Mouse (Mus musculus) liver, adult (tissue): ENCODE measurements at regions not wholly inside any gene's neighbourhood (a gene's known extent, or its start where the extent isn't known, plus 50 kb on each side); places are given as distances from the start of the nearest gene placed in this dataset.
A peak's percentile ranks its signal among the peaks of the same experiment; 100 is the strongest.

ENCODE experiments used
- GATA4 ChIP-seq: IDR thresholded peaks from 2 replicates; pipeline ENCODE4 v1.6.1; 2014; ENCODE audit warnings: mild to moderate bottlenecking, low read length; ENCODE audit not compliant: insufficient replicate concordance

DNA sequence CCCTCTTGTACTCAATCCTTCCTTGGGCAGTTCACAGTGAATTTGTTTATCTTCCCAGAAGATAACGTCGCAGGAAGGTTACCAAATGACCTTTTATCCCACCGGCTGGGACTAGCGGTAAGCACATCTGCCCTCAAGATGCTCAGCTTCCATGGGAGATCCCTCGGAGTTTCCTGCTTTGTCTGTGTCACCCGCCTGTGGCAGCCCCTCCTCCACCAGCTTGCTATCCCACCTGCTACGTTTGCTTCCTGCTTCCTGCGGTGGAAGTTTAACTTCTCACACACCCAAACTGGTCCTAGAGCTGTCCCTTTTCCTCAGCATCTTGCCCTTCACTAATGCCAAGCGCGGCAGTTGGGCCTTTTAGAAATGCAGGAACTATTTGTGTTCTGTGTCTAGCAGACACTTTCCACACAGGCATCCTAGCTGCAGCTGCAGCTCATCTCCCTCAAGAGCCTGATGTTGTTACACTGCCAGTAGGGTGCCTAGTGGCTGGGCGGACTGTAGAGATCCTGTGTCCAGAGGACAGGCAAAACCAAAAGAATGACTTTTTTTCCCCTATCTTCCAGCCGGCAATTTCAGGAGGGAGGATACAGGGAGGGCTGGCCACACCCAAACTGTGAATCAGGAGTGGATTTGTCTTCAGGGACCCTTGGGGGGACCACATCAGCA lies 98.7 kb downstream of the Tmem17 start:
- no peak for TF ChIP-seq GATA4

- TF ChIP-seq GATA4: no peak
These were observed 99.4 kb downstream of the Tmem17 start for GRCm38 (mm10) chr11:22611102-22611869.

GRCm38 (mm10) chr11:22613500-22613899 lies 101.6 kb downstream of the Tmem17 start:
- TF ChIP-seq GATA4: no peak

- TF ChIP-seq GATA4: no peak
These were observed 105.5 kb downstream of the Tmem17 start for GRCm38 (mm10) chr11:22617204-22617874.

DNA sequence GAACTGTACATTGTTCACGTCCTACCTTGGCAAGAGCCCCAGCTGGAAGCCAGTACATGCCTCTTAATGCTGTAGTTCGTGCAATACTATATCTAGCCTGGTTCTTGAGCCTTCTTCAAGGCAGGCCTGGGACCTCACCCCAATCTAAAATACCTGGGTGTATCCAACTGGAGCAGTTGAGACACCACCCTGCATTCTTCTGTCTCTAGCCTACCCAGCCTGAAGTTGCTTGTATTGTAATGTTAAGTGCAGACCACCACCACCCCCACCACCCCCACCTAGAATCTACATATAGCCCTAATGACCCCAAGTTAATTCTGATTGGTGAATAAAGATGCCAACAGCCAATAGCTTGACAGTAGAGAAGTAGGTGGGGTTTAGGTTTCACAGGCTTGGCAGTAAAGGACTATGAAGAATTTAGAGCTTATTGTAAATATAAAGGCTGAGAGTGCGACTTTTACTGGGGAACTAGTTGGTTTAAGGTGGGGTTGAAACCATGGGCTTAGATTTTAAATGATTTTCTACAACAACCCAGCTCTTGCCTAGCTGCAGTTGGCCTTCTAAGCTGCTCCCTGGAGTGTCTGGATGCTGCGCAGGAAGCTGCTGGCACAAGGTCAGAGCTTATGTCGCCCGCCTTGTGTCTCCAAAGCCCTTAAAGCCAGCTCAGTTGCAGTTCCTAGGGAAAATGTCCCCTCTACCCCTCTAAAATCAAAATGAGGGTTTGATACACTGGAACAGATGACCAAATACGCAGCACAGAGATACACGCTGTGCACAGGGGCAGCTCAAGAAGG lies 109.2 kb downstream of the Tmem17 start:
- TF ChIP-seq GATA4: no peak

DNA sequence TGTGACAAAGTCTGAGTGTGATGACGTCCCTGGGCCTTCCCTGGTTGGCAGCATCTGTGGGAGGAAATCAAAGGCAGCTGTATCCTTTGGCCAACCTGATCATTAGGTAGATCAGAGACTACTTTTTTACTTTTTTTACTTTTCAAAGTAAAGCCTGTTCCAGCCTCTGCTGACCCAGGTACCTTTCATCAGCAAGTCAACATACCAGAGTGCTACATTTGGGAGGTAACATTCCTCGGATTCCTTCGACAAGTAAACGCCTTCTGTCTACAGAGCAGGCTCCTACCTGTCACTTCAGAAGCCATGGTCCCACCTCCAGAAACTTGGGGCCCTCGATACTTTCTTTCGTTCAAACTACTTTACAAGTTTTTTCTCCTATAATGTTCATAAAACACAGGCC lies 110.0 kb downstream of the Tmem17 start:
- TF ChIP-seq GATA4: no peak

DNA sequence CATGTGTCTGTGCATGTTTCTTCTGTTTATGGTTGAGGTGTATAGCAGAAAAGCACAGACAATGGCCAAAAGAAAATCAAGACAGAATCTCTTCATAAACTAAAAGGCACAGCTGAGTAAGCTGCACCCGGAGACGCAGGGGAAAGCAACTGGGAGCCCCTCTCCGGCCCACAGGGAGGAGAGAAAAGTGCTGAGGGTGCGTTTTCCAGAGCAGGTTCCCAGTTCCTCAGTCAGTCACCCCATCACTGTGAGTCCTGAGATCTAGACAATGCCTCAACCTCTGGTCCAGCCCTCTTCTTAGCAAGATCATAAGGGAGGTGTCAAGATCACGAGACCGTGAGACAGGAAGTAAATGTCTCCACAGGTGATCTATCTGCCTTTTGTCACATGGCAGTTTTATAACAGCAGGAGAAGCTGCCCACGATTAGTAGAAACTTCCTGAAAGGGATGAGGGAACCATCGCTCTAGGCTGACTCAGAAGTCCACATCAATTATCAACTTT lies 110.7 kb downstream of the Tmem17 start:
- no peak for TF ChIP-seq GATA4

GRCm38 (mm10) chr11:22626407-22626806 lies 114.5 kb downstream of the Tmem17 start:
- no peak for TF ChIP-seq GATA4

- TF ChIP-seq GATA4: no peak
These were observed 116.6 kb downstream of the Tmem17 start for GRCm38 (mm10) chr11:22628497-22628896.

GRCm38 (mm10) chr11:22628979-22629378 lies 117.1 kb downstream of the Tmem17 start:
- TF ChIP-seq GATA4: no peak

DNA sequence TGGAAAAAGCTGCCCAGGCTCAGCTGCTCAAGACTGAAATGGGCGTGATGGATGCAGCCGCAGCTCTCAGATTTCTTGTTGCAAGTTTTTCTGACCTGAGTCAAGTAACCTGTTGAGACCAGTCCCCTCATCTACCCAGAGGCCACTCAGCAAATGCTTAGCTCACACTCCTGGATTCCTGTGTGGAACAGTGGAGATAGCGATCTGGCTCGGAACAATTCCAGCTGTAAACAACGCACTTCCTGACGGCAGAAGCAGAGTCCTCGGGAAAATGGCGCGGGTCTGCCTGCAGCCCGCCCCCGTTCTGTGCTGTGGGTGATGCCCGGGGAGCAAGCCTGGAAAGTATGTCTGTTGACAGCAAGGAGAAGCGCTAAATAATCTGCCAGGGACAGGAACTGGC lies 117.7 kb downstream of the Tmem17 start:
- TF ChIP-seq GATA4: peak; percentile 84; the same call in 1 of the 2 replicates

- TF ChIP-seq GATA4: no peak
These were observed 118.1 kb downstream of the Tmem17 start for GRCm38 (mm10) chr11:22629991-22630390.

- TF ChIP-seq GATA4: no peak
These were observed 119.1 kb downstream of the Tmem17 start for GRCm38 (mm10) chr11:22630982-22631381.

- no peak for TF ChIP-seq GATA4
These were observed 119.9 kb downstream of the Tmem17 start for GRCm38 (mm10) chr11:22631606-22632313.
